Comparison of ENCODE assay signal across 15 mouse cellular contexts in genomic region chr12:65414393-65414792, GRCm38 (mm10).
DNase-seq lines count a peak whose midpoint lies in the region; ATAC-seq and TF ChIP-seq lines count a peak whose summit lies in the region.
"Had no signal": no experiment of that assay in that cellular context is flagged by ENCODE, and none has a peak within 500 bp of the region (broad histone marks: within the 10 kb centered on the region; RNA-seq: fewer than 3 reads in every experiment).

No protein-coding gene starts in this region.

- H3K27me3 ChIP-seq in forebrain, embryonic 13.5 days = no peaks in the 10 kb centered on the region
- H3K27me3 ChIP-seq in hindbrain, embryonic 15.5 days = no peaks in the 10 kb centered on the region
- no peaks in the 10 kb centered on the region for H3K27me3 ChIP-seq in neural tube, embryonic 14.5 days (ENCODE audit: control insufficient read depth, insufficient read depth, low read length)
- H3K27me3 ChIP-seq: embryonic facial prominence, embryonic 12.5 days; liver, embryonic 12.5 days; Patski had no signal

- no peaks in the 10 kb centered on the region for H3K9me3 ChIP-seq in forebrain, embryonic 13.5 days (replicated peaks)
- no peaks in the 10 kb centered on the region for H3K9me3 ChIP-seq in hindbrain, embryonic 15.5 days
- H3K9me3 ChIP-seq in neural tube, embryonic 14.5 days (ENCODE audit: control insufficient read depth, low read length) = no peaks in the 10 kb centered on the region
- H3K9me3 ChIP-seq: embryonic facial prominence, embryonic 12.5 days; heart, embryonic 10.5 days; liver, embryonic 12.5 days had no signal

- peak; percentile 92 for ATAC-seq in forebrain, embryonic 13.5 days
- ATAC-seq in hindbrain, embryonic 15.5 days (ENCODE audit: low FRiP score, low read depth) = peak; percentile 82
- ATAC-seq in neural tube, embryonic 14.5 days (ENCODE audit: low read depth) = peak; percentile 74; the same call in 1 of the 2 replicates
- ATAC-seq: liver, embryonic 12.5 days; Patski had no signal

- no peak overlapping the region for H3K4me2 ChIP-seq in forebrain, embryonic 13.5 days
- 0 out of 2 replicates have a peak overlapping the region, but pooled peaks have one; percentile 9 for H3K4me2 ChIP-seq in hindbrain, embryonic 15.5 days
- no peak overlapping the region for H3K4me2 ChIP-seq in neural tube, embryonic 14.5 days (ENCODE audit: low read depth, low read length)
- H3K4me2 ChIP-seq: embryonic facial prominence, embryonic 12.5 days; liver, embryonic 12.5 days had no signal

- intact Hi-C loops in left cerebral cortex, adult 2 months (cut with DNase I) = no loop called here

- no peaks in the 10 kb centered on the region for H3K36me3 ChIP-seq in forebrain, embryonic 13.5 days (ENCODE audit: poor library complexity, severe bottlenecking)
- no peaks in the 10 kb centered on the region for H3K36me3 ChIP-seq in hindbrain, embryonic 15.5 days
- no peaks in the 10 kb centered on the region for H3K36me3 ChIP-seq in neural tube, embryonic 14.5 days (ENCODE audit: control insufficient read depth, insufficient read depth, low read length)
- H3K36me3 ChIP-seq: embryonic facial prominence, embryonic 12.5 days; heart, embryonic 10.5 days; liver, embryonic 12.5 days had no signal

- peak; percentile 16 for DNase-seq in left cerebral cortex, adult 11 months (ENCODE audit: low spot score)
- DNase-seq in left cerebral cortex, adult 2 months (ENCODE audit: extremely low spot score in 1 of 2, low spot score in 2 of 2) = no peak
- DNase-seq in adipocyte (ENCODE audit: low spot score) = no peak
- DNase-seq in thymus, postnatal 36 days = no peak
- DNase-seq: adrenal gland, adult 2 months; cerebellum, adult 11-12 months; lung, postnatal 10 days had no signal

- TF ChIP-seq CTCF in left cerebral cortex, adult 2 months (IDR thresholded peaks at IDR 0.05) = no peak

- peaks cover 4% of the 10 kb centered on the region; the same call in 1 of the 2 replicates for H3K4me1 ChIP-seq in forebrain, embryonic 13.5 days
- H3K4me1 ChIP-seq in hindbrain, embryonic 15.5 days (replicated peaks) = 0 out of 2 replicates have a peak, but pooled peaks cover 6% of the 10 kb centered on the region
- no peaks in the 10 kb centered on the region for H3K4me1 ChIP-seq in neural tube, embryonic 14.5 days (ENCODE audit: control insufficient read depth, insufficient read depth, low read length)
- H3K4me1 ChIP-seq: embryonic facial prominence, embryonic 12.5 days; heart, embryonic 10.5 days; liver, embryonic 12.5 days had no signal

- H3K27ac ChIP-seq in left cerebral cortex, adult 2 months = no peak overlapping the region
- H3K27ac ChIP-seq in forebrain, embryonic 13.5 days = no peak overlapping the region
- H3K27ac ChIP-seq in hindbrain, embryonic 15.5 days (replicated peaks) = no peak overlapping the region
- no peak overlapping the region for H3K27ac ChIP-seq in neural tube, embryonic 14.5 days (ENCODE audit: low read depth, low read length)
- H3K27ac ChIP-seq: embryonic facial prominence, embryonic 12.5 days; heart, embryonic 10.5 days; liver, embryonic 12.5 days had no signal

- H3K9ac ChIP-seq in forebrain, embryonic 13.5 days = no peak overlapping the region
- no peak overlapping the region for H3K9ac ChIP-seq in hindbrain, embryonic 15.5 days
- no peak overlapping the region for H3K9ac ChIP-seq in neural tube, embryonic 14.5 days (replicated peaks; ENCODE audit: low read depth, low read length)
- H3K9ac ChIP-seq: embryonic facial prominence, embryonic 12.5 days; liver, embryonic 12.5 days had no signal

- no peak overlapping the region for H3K4me3 ChIP-seq in left cerebral cortex, adult 2 months
- no peak overlapping the region for H3K4me3 ChIP-seq in forebrain, embryonic 13.5 days
- no peak overlapping the region for H3K4me3 ChIP-seq in hindbrain, embryonic 15.5 days
- no peak overlapping the region for H3K4me3 ChIP-seq in neural tube, embryonic 14.5 days (ENCODE audit: low read depth, low read length)
- H3K4me3 ChIP-seq: embryonic facial prominence, embryonic 12.5 days; heart, embryonic 10.5 days; liver, embryonic 12.5 days; myocyte had no signal

- 33% methylated on average over 4 of the region's 4 CpGs for WGBS in forebrain, embryonic 13.5 days
- 35% methylated on average over 4 of the region's 4 CpGs for WGBS in hindbrain, embryonic 15.5 days
- WGBS in neural tube, embryonic 14.5 days = 41% methylated on average over 4 of the region's 4 CpGs
